Mouse (Mus musculus) stomach, postnatal 0 days (tissue): ENCODE data around the gene Cbx7.

Experiments used
- CTCF ChIP-seq: IDR thresholded peaks from 2 replicates; pipeline ENCODE4 v1.5.1; 2016; ENCODE audit warnings: antibody characterized with exemption, low read depth, mild to moderate bottlenecking, moderate library complexity
- EP300 ChIP-seq: optimal IDR thresholded peaks from 2 replicates; pipeline ENCODE3; 2016; ENCODE audit warnings: antibody characterized with exemption

DNA sequence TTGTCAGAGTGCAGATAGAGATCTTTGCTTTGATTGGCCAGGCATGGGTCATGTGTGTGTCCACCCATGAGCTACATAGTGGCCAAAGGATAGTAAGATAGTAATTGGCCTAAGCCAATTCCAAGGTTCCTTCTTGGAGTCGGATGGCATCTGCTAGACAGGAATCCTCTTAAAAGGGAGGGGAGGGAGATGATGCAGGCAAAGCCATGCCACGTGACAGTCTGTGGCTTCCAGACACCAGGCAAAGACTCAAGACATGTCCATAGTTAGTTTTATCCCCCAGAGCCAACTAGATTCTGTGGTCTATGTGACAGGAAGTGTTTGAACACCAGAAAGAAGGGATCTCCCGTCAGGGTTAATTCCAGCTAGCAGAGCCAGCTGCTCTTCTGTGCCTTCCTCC is 12.5 kb downstream of the Cbx7 start:
- TF ChIP-seq CTCF (no peak), EP300 (no peak)
